Mouse (Mus musculus) forebrain, embryonic 14.5 days (tissue): ENCODE measurements at regions not wholly inside any gene's neighbourhood (a gene's known extent, or its start where the extent isn't known, plus 50 kb on each side); places are given as distances from the start of the nearest gene placed in this dataset.

Source experiments
- ATAC-seq: fragments of 200-750 bp; cut with Nextera tagmentation; 2 replicates; pipeline ENCODE4 v1.8.0; 2017; ENCODE audit warnings: mild to moderate bottlenecking, moderate library complexity
- DNase-seq: peaks from one replicate; pipeline ENCODE4 v3.0.0-alpha.2; 2015; ENCODE audit warnings: low spot score
- H3K27ac ChIP-seq: fragments of 300-500 bp; sonication (generic); 2 replicates; pipeline ENCODE4 v1.5.1; 2014; ENCODE audit warnings: low read depth, mild to moderate bottlenecking, control low read depth, low read length, moderate library complexity
- H3K27me3 ChIP-seq: fragments of 300-500 bp; sonication (generic); replicated peaks from 2 replicates; pipeline ENCODE4 v1.6.1; 2014; ENCODE audit warnings: low read length, control low read depth, mixed read lengths; ENCODE audit not compliant: control insufficient read depth, insufficient read depth
- H3K36me3 ChIP-seq: fragments of 300-500 bp; sonication (generic); 2 replicates; pipeline ENCODE4 v1.6.1; 2014; ENCODE audit warnings: low read length, control low read depth; ENCODE audit not compliant: control insufficient read depth, insufficient read depth
- H3K4me1 ChIP-seq: fragments of 300-500 bp; sonication (generic); 2 replicates; pipeline ENCODE4 v1.6.1; 2014; ENCODE audit warnings: antibody characterized with exemption, low read length, control low read depth; ENCODE audit not compliant: control insufficient read depth, insufficient read depth
- H3K4me2 ChIP-seq: fragments of 300-500 bp; sonication (generic); 2 replicates; pipeline ENCODE4 v1.6.1; 2014; ENCODE audit warnings: mild to moderate bottlenecking, control low read depth, low read length
- H3K4me3 ChIP-seq: fragments of 300-500 bp; sonication (generic); 2 replicates; pipeline ENCODE4 v1.5.1; 2014; ENCODE audit warnings: low read depth, low read length, control low read depth
- H3K9ac ChIP-seq: fragments of 300-500 bp; sonication (generic); 2 replicates; pipeline ENCODE4 v1.6.1; 2014; ENCODE audit warnings: mild to moderate bottlenecking, low read length, control low read depth, moderate library complexity
- H3K9me3 ChIP-seq: fragments of 300-500 bp; sonication (generic); replicated peaks from 2 replicates; pipeline ENCODE4 v1.6.1; 2016; ENCODE audit warnings: low read length, control low read depth, mixed read lengths; ENCODE audit not compliant: control insufficient read depth
- WGBS: fragments of 180-500 bp; shearing (Covaris S2); extraction: QIAGEN DNeasy Blood & Tissue Kit; methylation state at CpG from one replicate; pipeline ENCODE4 v1.1.7; 2014; 5-methylcytosine and 5-hydroxymethylcytosine counted together

GRCm38 (mm10) chr3:21986164-21986892, 90.1 kb upstream of the Tbl1xr1 start:
- no peak for ATAC-seq
- 89% methylated on average over 5 of the region's 5 CpGs for WGBS
- H3K4me2 ChIP-seq: no peak overlapping the region

GRCm38 (mm10) chr3:21986893-21987250, 89.6 kb upstream of the Tbl1xr1 start:
- no peak overlapping the region for H3K4me2 ChIP-seq
- H3K4me3 ChIP-seq: no peak overlapping the region
- no peak for ATAC-seq
- H3K4me1 ChIP-seq: no peaks in the 10 kb centered on the region
- H3K9ac ChIP-seq: no peak overlapping the region
- H3K27me3 ChIP-seq: no peaks in the 10 kb centered on the region
- no peaks in the 10 kb centered on the region for H3K36me3 ChIP-seq
- DNase-seq: no peak
- no peaks in the 10 kb centered on the region for H3K9me3 ChIP-seq
- H3K27ac ChIP-seq: no peak overlapping the region
- 90% methylated on average over 2 of the region's 2 CpGs for WGBS

More at GRCm38 (mm10) chr3:21986164-21986892, 90.1 kb upstream of the Tbl1xr1 start:
- Histone ChIP-seq H3K27ac (no peak overlapping the region), H3K9ac (no peak overlapping the region), H3K9me3 (no peaks in the 10 kb centered on the region), H3K27me3 (no peaks in the 10 kb centered on the region), H3K36me3 (no peaks in the 10 kb centered on the region), H3K4me1 (no peaks in the 10 kb centered on the region), H3K4me3 (no peak overlapping the region)
- no peak for DNase-seq

GRCm38 (mm10) chr3:21987455-21988009, 88.9 kb upstream of the Tbl1xr1 start:
- H3K4me3 ChIP-seq: no peak overlapping the region
- no peak overlapping the region for H3K4me2 ChIP-seq
- no peak overlapping the region for H3K9ac ChIP-seq
- DNase-seq (no peak), ATAC-seq (no peak)
- H3K4me1 ChIP-seq: no peaks in the 10 kb centered on the region
- no peak overlapping the region for H3K27ac ChIP-seq
- no peaks in the 10 kb centered on the region for H3K27me3 ChIP-seq
- 92% methylated on average over 5 of the region's 5 CpGs for WGBS
- no peaks in the 10 kb centered on the region for H3K36me3 ChIP-seq
- no peaks in the 10 kb centered on the region for H3K9me3 ChIP-seq

- Histone ChIP-seq H3K27ac (no peak overlapping the region), H3K4me2 (no peak overlapping the region), H3K27me3 (no peaks in the 10 kb centered on the region), H3K9ac (no peak overlapping the region), H3K4me1 (no peaks in the 10 kb centered on the region), H3K4me3 (no peak overlapping the region), H3K36me3 (no peaks in the 10 kb centered on the region), H3K9me3 (no peaks in the 10 kb centered on the region)
- ATAC-seq (no peak), DNase-seq (no peak)
- WGBS: 94% methylated on average over 8 of the region's 8 CpGs
These were observed 88.4 kb upstream of the Tbl1xr1 start for GRCm38 (mm10) chr3:21988010-21988531.

- Histone ChIP-seq H3K27me3 (no peaks in the 10 kb centered on the region), H3K4me1 (no peaks in the 10 kb centered on the region), H3K9ac (no peak overlapping the region), H3K4me2 (no peak overlapping the region), H3K36me3 (no peaks in the 10 kb centered on the region), H3K4me3 (no peak overlapping the region), H3K27ac (no peak overlapping the region), H3K9me3 (no peaks in the 10 kb centered on the region)
- no peak for ATAC-seq
- 53% methylated on average over 4 of the region's 4 CpGs for WGBS
- no peak for DNase-seq
These were observed 85.9 kb upstream of the Tbl1xr1 start for GRCm38 (mm10) chr3:21990526-21990925.

GRCm38 (mm10) chr3:21991681-21992152, 84.7 kb upstream of the Tbl1xr1 start:
- whole genome bisulfite sequencing: 75% methylated on average over 9 of the region's 9 CpGs
- ATAC-seq (no peak), DNase-seq (no peak)
- Histone ChIP-seq H3K4me1 (no peaks in the 10 kb centered on the region), H3K27me3 (no peaks in the 10 kb centered on the region), H3K36me3 (no peaks in the 10 kb centered on the region), H3K4me3 (no peak overlapping the region), H3K27ac (no peak overlapping the region), H3K9ac (no peak overlapping the region), H3K4me2 (no peak overlapping the region), H3K9me3 (no peaks in the 10 kb centered on the region)

- Histone ChIP-seq H3K27ac (no peak overlapping the region), H3K27me3 (no peaks in the 10 kb centered on the region), H3K4me2 (no peak overlapping the region), H3K9ac (no peak overlapping the region), H3K4me1 (no peaks in the 10 kb centered on the region), H3K4me3 (no peak overlapping the region), H3K36me3 (no peaks in the 10 kb centered on the region), H3K9me3 (no peaks in the 10 kb centered on the region)
- ATAC-seq: no peak
- DNase-seq: no peak
- 92% methylated on average over 5 of the region's 5 CpGs for WGBS
These were observed 84.2 kb upstream of the Tbl1xr1 start for GRCm38 (mm10) chr3:21992203-21992602.

GRCm38 (mm10) chr3:21993961-21994360, 82.5 kb upstream of the Tbl1xr1 start:
- DNase-seq (no peak), ATAC-seq (no peak)
- no peak overlapping the region for H3K27ac ChIP-seq
- H3K36me3 ChIP-seq: no peaks in the 10 kb centered on the region
- no peak overlapping the region for H3K4me3 ChIP-seq
- no peaks in the 10 kb centered on the region for H3K27me3 ChIP-seq
- no peak overlapping the region for H3K9ac ChIP-seq
- 87% methylated on average over 2 of the region's 2 CpGs for WGBS
- H3K9me3 ChIP-seq: no peaks in the 10 kb centered on the region
- no peaks in the 10 kb centered on the region for H3K4me1 ChIP-seq
- H3K4me2 ChIP-seq: no peak overlapping the region
